Mouse (Mus musculus) heart, postnatal 0 days (tissue): ENCODE results near the gene Zfp36l1.

ENCODE experiments used
- CTCF ChIP-seq: IDR thresholded peaks from 2 replicates; pipeline ENCODE4 v1.5.1; 2016; ENCODE audit warnings: antibody characterized with exemption, control low read depth, low read depth
- EP300 ChIP-seq: IDR thresholded peaks from 2 replicates; pipeline ENCODE4 v1.6.1; 2016; ENCODE audit warnings: antibody characterized with exemption, low read depth

- no peak for TF ChIP-seq CTCF
- TF ChIP-seq EP300, result no peak
Measured at GRCm38 (mm10) chr12:80135173-80135572, 22.4 kb upstream of the Zfp36l1 start.
